Mouse (Mus musculus): ENCODE measurements around the gene Hnrnpm.

Hnrnpm gene

GRCm38 (mm10) chr17:33599836-33600475, 86.7 kb downstream of the Hnrnpm start:
- DNase-seq (ENCODE audit: extremely low read depth, low read depth) = no peak

DNA sequence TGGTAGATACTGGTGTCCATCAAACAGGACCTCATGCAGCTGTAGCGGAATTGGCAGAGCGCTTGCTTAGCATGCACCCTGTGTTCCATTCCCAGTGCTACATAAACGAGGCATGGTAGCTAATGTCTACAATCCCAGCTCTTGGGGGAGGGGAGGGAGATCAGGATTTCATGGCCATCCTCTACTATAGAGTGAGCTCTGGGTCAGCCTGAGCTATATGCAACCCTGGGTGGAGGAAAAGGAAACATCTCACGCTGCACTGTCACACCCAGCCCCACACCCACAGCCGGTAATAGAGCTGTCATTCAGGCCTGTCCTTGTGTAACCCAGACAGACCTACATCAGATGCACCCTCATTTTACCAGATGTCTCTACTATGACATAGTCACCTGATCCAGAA, 88.2 kb downstream of the Hnrnpm start:
- no peak for DNase-seq (ENCODE audit: extremely low read depth, low read depth)

DNA sequence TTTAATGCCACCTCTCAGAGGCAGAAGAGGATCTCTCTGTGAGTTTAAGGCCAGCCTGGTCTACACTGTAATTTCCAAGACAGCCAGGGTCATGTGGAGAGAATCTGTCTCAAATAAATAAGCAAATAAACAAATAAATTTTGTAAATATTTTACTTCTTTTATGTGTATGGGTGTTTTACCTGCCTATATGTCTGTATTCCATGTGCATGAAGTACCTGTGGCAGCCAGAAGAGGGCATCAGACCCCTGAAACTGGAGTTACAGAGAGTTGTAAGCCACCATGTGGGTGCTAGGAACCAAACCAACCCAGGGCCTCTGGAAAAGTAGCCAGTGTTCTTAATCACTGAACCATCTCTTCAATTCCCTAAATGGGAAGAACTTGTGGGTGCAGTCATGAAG, 89.4 kb downstream of the Hnrnpm start:
- no peak for DNase-seq (ENCODE audit: extremely low read depth, low read depth)

Data from MEL-GATA-1-ER (cell line).